Comparison of ENCODE assay signal across 14 mouse cellular contexts in the genomic region with DNA sequence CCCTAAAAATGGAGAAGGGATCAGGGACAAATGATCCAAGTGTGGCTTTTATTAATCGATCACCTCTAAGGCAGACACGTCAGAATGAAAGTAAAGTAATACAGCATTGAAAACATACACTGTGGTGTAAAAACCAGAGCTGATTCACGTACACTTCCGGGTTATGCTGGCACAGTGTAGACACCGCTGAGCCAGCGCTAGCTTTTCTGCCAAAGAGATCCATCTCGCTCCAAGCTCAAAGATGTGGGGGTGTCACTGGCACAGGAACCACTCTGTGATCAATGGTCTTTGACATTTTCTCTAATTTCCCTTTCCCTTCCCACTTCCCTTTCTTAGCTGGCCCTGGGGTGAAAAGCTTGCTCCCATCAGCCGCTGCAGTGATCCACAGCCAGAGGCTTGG.
DNase-seq lines count a peak whose midpoint lies in the region; ATAC-seq and TF ChIP-seq lines count a peak whose summit lies in the region.
"Had no signal": no experiment of that assay in that cellular context is flagged by ENCODE, and none has a peak within 500 bp of the region (broad histone marks: within the 10 kb centered on the region; RNA-seq: fewer than 3 reads in every experiment).

No protein-coding gene starts in this region.

- no peak for TF ChIP-seq CTCF in lung, embryonic 14.5 days (IDR thresholded peaks at IDR 0.05; ENCODE audit: low read depth)
- TF ChIP-seq CTCF in lung, postnatal 0 days (IDR thresholded peaks at IDR 0.05), result no peak
- no peak for TF ChIP-seq CTCF in midbrain, postnatal 0 days (IDR thresholded peaks at IDR 0.05)

- H3K4me3 ChIP-seq in lung, embryonic 14.5 days (ENCODE audit: low read depth, low read length), result no peak overlapping the region
- no peak overlapping the region for H3K4me3 ChIP-seq in lung, postnatal 0 days (ENCODE audit: low read depth, low read length)
- no peak overlapping the region for H3K4me3 ChIP-seq in hindbrain, embryonic 12.5 days
- H3K4me3 ChIP-seq in midbrain, postnatal 0 days (ENCODE audit: low read depth, low read length), result no peak overlapping the region

- H3K4me1 ChIP-seq in lung, embryonic 14.5 days (ENCODE audit: insufficient read depth), result no peaks in the 10 kb centered on the region
- no peaks in the 10 kb centered on the region for H3K4me1 ChIP-seq in lung, postnatal 0 days (ENCODE audit: insufficient read depth, low read depth, low read length)
- H3K4me1 ChIP-seq in hindbrain, embryonic 12.5 days, result peaks cover 23% of the 10 kb centered on the region
- H3K4me1 ChIP-seq in midbrain, postnatal 0 days (ENCODE audit: insufficient read depth, low read length), result peaks cover 5% of the 10 kb centered on the region; the same call in 1 of the 2 replicates

- peak; percentile 30 to 37 for DNase-seq in cerebellum, adult 18-20 months
- no peak for DNase-seq in cerebellum, adult 11 months
- DNase-seq in lung, embryonic 14.5 days, result peak; percentile 6
- DNase-seq in lung, postnatal 0 days (ENCODE audit: low spot score), result no peak
- peak; percentile 43 for DNase-seq in midbrain, postnatal 0 days (ENCODE audit: low spot score)
- DNase-seq in adrenal gland, adult 18-20 months (ENCODE audit: low spot score in 2 of 2), result no peak
- no peak for DNase-seq in urinary bladder, postnatal 10 days (ENCODE audit: low spot score)
- DNase-seq: heart, adult 18-20 months; heart, postnatal 10 days; kidney, adult 18-20 months; liver; lung, postnatal 10 days had no signal

- H3K4me2 ChIP-seq in lung, embryonic 14.5 days, result no peak overlapping the region
- no peak overlapping the region for H3K4me2 ChIP-seq in lung, postnatal 0 days (replicated peaks; ENCODE audit: low read depth, low read length)
- H3K4me2 ChIP-seq in hindbrain, embryonic 12.5 days (replicated peaks), result no peak overlapping the region
- H3K4me2 ChIP-seq in midbrain, postnatal 0 days (ENCODE audit: low read depth, low read length, poor library complexity, severe bottlenecking), result no peak overlapping the region

- no peak overlapping the region for H3K9ac ChIP-seq in lung, embryonic 14.5 days
- H3K9ac ChIP-seq in lung, postnatal 0 days (replicated peaks; ENCODE audit: low read depth), result no peak overlapping the region
- H3K9ac ChIP-seq in hindbrain, embryonic 12.5 days, result no peak overlapping the region
- H3K9ac ChIP-seq in midbrain, postnatal 0 days (replicated peaks; ENCODE audit: low read length, poor library complexity, severe bottlenecking), result no peak overlapping the region

- ATAC-seq in lung, embryonic 14.5 days (ENCODE audit: insufficient read depth), result no peak
- ATAC-seq in lung, postnatal 0 days, result no peak
- peak; percentile 53 for ATAC-seq in hindbrain, embryonic 12.5 days (ENCODE audit: low FRiP score)
- no peak for ATAC-seq in midbrain, postnatal 0 days (ENCODE audit: low FRiP score)

- no peak for TF ChIP-seq EP300 in lung, postnatal 0 days (IDR thresholded peaks at IDR 0.05)

- H3K27me3 ChIP-seq in lung, embryonic 14.5 days (ENCODE audit: insufficient read depth, low read length), result no peaks in the 10 kb centered on the region
- H3K27me3 ChIP-seq in lung, postnatal 0 days (replicated peaks; ENCODE audit: insufficient read depth, low read length), result no peaks in the 10 kb centered on the region
- H3K27me3 ChIP-seq in hindbrain, embryonic 12.5 days, result no peaks in the 10 kb centered on the region
- H3K27me3 ChIP-seq in midbrain, postnatal 0 days (ENCODE audit: insufficient read depth, low read length), result no peaks in the 10 kb centered on the region

- no peaks in the 10 kb centered on the region for H3K9me3 ChIP-seq in lung, embryonic 14.5 days (ENCODE audit: low read depth, low read length)
- H3K9me3 ChIP-seq in lung, postnatal 0 days (ENCODE audit: low read length), result no peaks in the 10 kb centered on the region
- H3K9me3 ChIP-seq in hindbrain, embryonic 12.5 days (replicated peaks), result no peaks in the 10 kb centered on the region
- no peaks in the 10 kb centered on the region for H3K9me3 ChIP-seq in midbrain, postnatal 0 days (ENCODE audit: low read length)

- WGBS in lung, embryonic 14.5 days, result 80% methylated on average over 8 of the region's 8 CpGs
- 66% methylated on average over 8 of the region's 8 CpGs for WGBS in lung, postnatal 0 days
- 70% methylated on average over 8 of the region's 8 CpGs for WGBS in hindbrain, embryonic 12.5 days
- 50% methylated on average over 8 of the region's 8 CpGs for WGBS in midbrain, postnatal 0 days

- H3K27ac ChIP-seq in lung, embryonic 14.5 days (ENCODE audit: low read depth), result no peak overlapping the region
- H3K27ac ChIP-seq in lung, postnatal 0 days (ENCODE audit: low read length), result no peak overlapping the region
- peak overlapping the region; percentile 14 for H3K27ac ChIP-seq in hindbrain, embryonic 12.5 days
- peak overlapping the region; percentile 18; the same call in 1 of the 2 replicates for H3K27ac ChIP-seq in midbrain, postnatal 0 days (ENCODE audit: low read depth, low read length)
- H3K27ac ChIP-seq: stomach, postnatal 0 days had no signal

- H3K36me3 ChIP-seq in lung, embryonic 14.5 days (ENCODE audit: insufficient read depth), result no peaks in the 10 kb centered on the region
- no peaks in the 10 kb centered on the region for H3K36me3 ChIP-seq in lung, postnatal 0 days (ENCODE audit: insufficient read depth, low read length)
- no peaks in the 10 kb centered on the region for H3K36me3 ChIP-seq in hindbrain, embryonic 12.5 days
- no peaks in the 10 kb centered on the region for H3K36me3 ChIP-seq in midbrain, postnatal 0 days (ENCODE audit: insufficient read depth, low read length)

Comparison
In these comparisons a context has a peak if more than half of its experiments do, and no peak if none do; other contexts are left out.
1. DNase-seq: peak in cerebellum, adult 18-20 months (2 of 2), lung, embryonic 14.5 days (single experiment) and midbrain, postnatal 0 days (single experiment); none in cerebellum, adult 11 months (single experiment), lung, postnatal 0 days (single experiment), adrenal gland, adult 18-20 months (0 of 2) and urinary bladder, postnatal 10 days (single experiment).
2. H3K27ac ChIP-seq: peak in hindbrain, embryonic 12.5 days (single experiment) and midbrain, postnatal 0 days (single experiment); none in lung, embryonic 14.5 days (single experiment) and lung, postnatal 0 days (single experiment).